Mouse (Mus musculus): ENCODE measurements around the gene Ap2a2. TPM values are rescaled to one million over a fixed set of nuclear protein-coding genes. Genes with fewer than 3 reads are reported as not detected.

The Ap2a2 gene
- polyA plus RNA-seq, 2 experiments: 39.5 to 71.6 TPM

DNA sequence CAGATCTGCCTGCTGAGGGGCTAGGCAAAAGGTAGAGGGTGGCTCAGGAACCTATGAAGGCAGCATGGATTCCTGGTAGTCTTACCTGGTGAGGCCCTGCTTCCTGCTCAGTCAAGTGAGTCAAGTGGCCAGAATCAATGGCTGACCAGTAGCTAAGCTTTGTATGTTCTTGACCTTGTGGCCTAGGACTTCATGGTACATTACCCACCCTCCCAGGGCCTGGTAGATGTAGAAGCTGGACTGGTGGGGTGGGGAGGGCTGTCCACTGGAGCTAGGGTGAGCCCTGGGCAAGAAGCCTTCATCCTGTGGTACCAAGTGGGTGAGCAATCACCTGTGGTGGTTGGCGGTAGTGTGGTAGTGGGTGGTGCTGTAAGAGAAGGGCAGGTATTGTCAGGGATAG lies 80.4 kb downstream of the Ap2a2 start:
- Histone ChIP-seq H3K36me3 (ENCODE audit: control insufficient read depth, insufficient read depth, low read length) (no peaks in the 10 kb centered on the region), H3K4me2 (replicated peaks; ENCODE audit: low read depth, low read length, severe bottlenecking) (no peak overlapping the region), H3K27ac (replicated peaks; ENCODE audit: low read depth, low read length) (no peak overlapping the region), H3K9ac (ENCODE audit: low read depth, low read length, severe bottlenecking) (no peak overlapping the region), H3K4me3 (replicated peaks; ENCODE audit: low read length) (no peak overlapping the region), H3K9me3 (ENCODE audit: control insufficient read depth, low read length) (no peaks in the 10 kb centered on the region), H3K4me1 (ENCODE audit: control insufficient read depth, insufficient read depth, low read length) (no peaks in the 10 kb centered on the region), H3K27me3 (ENCODE audit: control insufficient read depth, insufficient read depth, low read length) (no peaks in the 10 kb centered on the region)
- WGBS: 100% methylated on average over 1 of the region's 1 CpGs
- ATAC-seq (ENCODE audit: low FRiP score, low read depth) (no peak), DNase-seq (ENCODE audit: low spot score) (no peak)
- TF ChIP-seq POLR2A (IDR thresholded peaks at IDR 0.05; ENCODE audit: borderline replicate concordance, extremely low read depth, insufficient read depth, insufficient read length): no peak

DNA sequence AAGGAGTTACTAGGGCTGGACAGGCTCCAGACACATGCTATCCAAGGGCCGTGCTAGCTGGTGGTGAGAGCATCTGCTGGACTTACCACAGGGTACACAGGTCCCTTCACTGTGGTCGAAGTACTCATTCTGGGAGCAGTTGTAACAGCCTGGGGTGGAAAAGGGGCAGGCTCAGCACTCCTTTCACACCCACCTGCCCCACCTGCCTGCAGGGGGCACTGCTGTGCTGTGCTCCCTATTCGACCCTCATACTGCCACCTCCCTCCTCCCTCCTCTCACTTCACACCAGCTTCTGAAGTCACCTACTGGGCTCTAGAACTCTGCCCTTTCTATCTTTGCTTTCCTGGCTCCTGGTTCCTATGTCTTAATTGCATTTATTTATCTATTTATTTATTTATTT lies 81.2 kb downstream of the Ap2a2 start:
- Histone ChIP-seq H3K27ac (replicated peaks; ENCODE audit: low read depth, low read length) (no peak overlapping the region), H3K9me3 (ENCODE audit: control insufficient read depth, low read length) (no peaks in the 10 kb centered on the region), H3K9ac (ENCODE audit: low read depth, low read length, severe bottlenecking) (no peak overlapping the region), H3K27me3 (ENCODE audit: control insufficient read depth, insufficient read depth, low read length) (no peaks in the 10 kb centered on the region), H3K4me2 (replicated peaks; ENCODE audit: low read depth, low read length, severe bottlenecking) (no peak overlapping the region), H3K4me1 (ENCODE audit: control insufficient read depth, insufficient read depth, low read length) (no peaks in the 10 kb centered on the region), H3K4me3 (replicated peaks; ENCODE audit: low read length) (no peak overlapping the region), H3K36me3 (ENCODE audit: control insufficient read depth, insufficient read depth, low read length) (no peaks in the 10 kb centered on the region)
- DNase-seq (ENCODE audit: low spot score): no peak
- 40% methylated on average over 3 of the region's 3 CpGs for WGBS
- ATAC-seq (ENCODE audit: low FRiP score, low read depth): no peak
- no peak for TF ChIP-seq POLR2A (IDR thresholded peaks at IDR 0.05; ENCODE audit: borderline replicate concordance, extremely low read depth, insufficient read depth, insufficient read length)

DNA sequence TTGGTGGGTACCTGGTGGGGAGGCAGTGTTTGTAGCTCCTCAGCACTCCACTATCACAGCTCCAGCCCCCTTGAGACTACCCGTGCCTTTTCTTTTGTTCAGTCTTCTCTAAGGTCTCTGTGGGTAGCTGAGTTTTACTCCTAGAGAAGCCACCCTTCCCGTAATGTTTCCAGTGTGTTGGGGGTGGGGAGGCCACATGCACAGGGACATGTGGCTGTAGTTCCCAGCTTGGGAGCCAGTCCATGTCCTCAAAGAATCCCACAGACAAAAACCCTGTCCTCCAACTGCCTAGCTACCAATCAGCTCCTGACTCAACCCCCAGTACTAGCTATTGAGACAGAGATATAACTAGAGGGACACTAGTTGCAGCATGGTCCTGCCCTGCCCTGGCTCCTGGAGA lies 85.1 kb downstream of the Ap2a2 start:
- H3K4me3 ChIP-seq (replicated peaks; ENCODE audit: low read length): no peak overlapping the region
- H3K27me3 ChIP-seq (ENCODE audit: control insufficient read depth, insufficient read depth, low read length): no peaks in the 10 kb centered on the region
- TF ChIP-seq POLR2A (IDR thresholded peaks at IDR 0.05; ENCODE audit: borderline replicate concordance, extremely low read depth, insufficient read depth, insufficient read length): no peak
- no peaks in the 10 kb centered on the region for H3K36me3 ChIP-seq (ENCODE audit: control insufficient read depth, insufficient read depth, low read length)
- no peak overlapping the region for H3K27ac ChIP-seq (replicated peaks; ENCODE audit: low read depth, low read length)
- DNase-seq (ENCODE audit: low spot score) (no peak), ATAC-seq (ENCODE audit: low FRiP score, low read depth) (no peak)
- 82% methylated on average over 2 of the region's 2 CpGs for WGBS
- H3K4me1 ChIP-seq (ENCODE audit: control insufficient read depth, insufficient read depth, low read length): no peaks in the 10 kb centered on the region
- H3K9me3 ChIP-seq (ENCODE audit: control insufficient read depth, low read length): no peaks in the 10 kb centered on the region
- no peak overlapping the region for H3K4me2 ChIP-seq (replicated peaks; ENCODE audit: low read depth, low read length, severe bottlenecking)
- H3K9ac ChIP-seq (ENCODE audit: low read depth, low read length, severe bottlenecking): no peak overlapping the region

DNA sequence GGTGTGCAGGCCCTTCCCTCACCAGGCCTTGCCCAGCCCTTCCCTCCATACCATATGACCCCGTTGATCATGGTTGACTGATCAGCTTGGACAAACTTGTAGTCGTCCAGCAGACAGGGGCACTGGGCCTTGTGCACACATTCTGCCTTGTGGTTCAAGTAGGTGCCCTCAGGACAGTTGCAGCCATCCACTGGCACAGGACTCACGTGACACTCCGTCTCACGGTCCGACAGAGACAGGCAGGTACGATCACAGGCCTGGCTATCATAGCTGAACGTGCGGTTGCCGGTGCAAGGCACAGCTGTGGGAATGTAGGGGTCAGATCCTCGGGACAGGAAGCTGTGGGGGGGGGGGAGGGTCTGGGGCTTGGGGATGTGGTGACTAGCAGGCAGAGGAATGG lies 85.8 kb downstream of the Ap2a2 start:
- Histone ChIP-seq H3K4me2 (replicated peaks; ENCODE audit: low read depth, low read length, severe bottlenecking) (no peak overlapping the region), H3K9me3 (ENCODE audit: control insufficient read depth, low read length) (no peaks in the 10 kb centered on the region), H3K27me3 (ENCODE audit: control insufficient read depth, insufficient read depth, low read length) (no peaks in the 10 kb centered on the region), H3K36me3 (ENCODE audit: control insufficient read depth, insufficient read depth, low read length) (no peaks in the 10 kb centered on the region), H3K9ac (ENCODE audit: low read depth, low read length, severe bottlenecking) (no peak overlapping the region), H3K4me3 (replicated peaks; ENCODE audit: low read length) (no peak overlapping the region), H3K4me1 (ENCODE audit: control insufficient read depth, insufficient read depth, low read length) (no peaks in the 10 kb centered on the region), H3K27ac (replicated peaks; ENCODE audit: low read depth, low read length) (no peak overlapping the region)
- WGBS: 78% methylated on average over 11 of the region's 11 CpGs
- DNase-seq (ENCODE audit: low spot score) (no peak), ATAC-seq (ENCODE audit: low FRiP score, low read depth) (no peak)
- no peak for TF ChIP-seq POLR2A (IDR thresholded peaks at IDR 0.05; ENCODE audit: borderline replicate concordance, extremely low read depth, insufficient read depth, insufficient read length)

DNA sequence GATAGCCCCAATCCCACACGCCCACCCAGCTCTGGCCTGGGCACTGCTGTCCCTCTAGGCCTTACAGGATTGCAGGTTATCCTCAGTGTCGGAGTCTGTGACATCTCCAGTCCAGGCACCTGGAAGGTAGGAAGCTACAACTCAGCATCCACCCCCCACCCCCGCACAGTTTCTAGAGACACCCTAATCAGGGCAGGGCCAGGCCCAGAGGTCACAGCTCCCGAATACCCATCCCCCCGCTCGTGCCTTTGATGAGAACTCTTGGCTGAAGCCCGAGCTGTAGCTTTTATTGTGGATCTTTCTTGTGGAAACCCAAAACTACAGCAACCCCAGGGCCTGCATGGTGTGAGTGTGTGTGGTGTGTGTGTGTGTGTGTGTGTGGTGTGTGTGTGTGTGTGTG lies 90.2 kb downstream of the Ap2a2 start:
- Histone ChIP-seq H3K27me3 (ENCODE audit: control insufficient read depth, insufficient read depth, low read length) (no peaks in the 10 kb centered on the region), H3K9ac (ENCODE audit: low read depth, low read length, severe bottlenecking) (no peak overlapping the region), H3K4me3 (replicated peaks; ENCODE audit: low read length) (no peak overlapping the region), H3K4me2 (replicated peaks; ENCODE audit: low read depth, low read length, severe bottlenecking) (no peak overlapping the region), H3K27ac (replicated peaks; ENCODE audit: low read depth, low read length) (no peak overlapping the region), H3K4me1 (ENCODE audit: control insufficient read depth, insufficient read depth, low read length) (no peaks in the 10 kb centered on the region), H3K9me3 (ENCODE audit: control insufficient read depth, low read length) (no peaks in the 10 kb centered on the region), H3K36me3 (ENCODE audit: control insufficient read depth, insufficient read depth, low read length) (no peaks in the 10 kb centered on the region)
- ATAC-seq (ENCODE audit: low FRiP score, low read depth) (no peak), DNase-seq (ENCODE audit: low spot score) (no peak)
- 38% methylated on average over 7 of the region's 7 CpGs for WGBS
- TF ChIP-seq POLR2A (IDR thresholded peaks at IDR 0.05; ENCODE audit: borderline replicate concordance, extremely low read depth, insufficient read depth, insufficient read length): no peak

DNA sequence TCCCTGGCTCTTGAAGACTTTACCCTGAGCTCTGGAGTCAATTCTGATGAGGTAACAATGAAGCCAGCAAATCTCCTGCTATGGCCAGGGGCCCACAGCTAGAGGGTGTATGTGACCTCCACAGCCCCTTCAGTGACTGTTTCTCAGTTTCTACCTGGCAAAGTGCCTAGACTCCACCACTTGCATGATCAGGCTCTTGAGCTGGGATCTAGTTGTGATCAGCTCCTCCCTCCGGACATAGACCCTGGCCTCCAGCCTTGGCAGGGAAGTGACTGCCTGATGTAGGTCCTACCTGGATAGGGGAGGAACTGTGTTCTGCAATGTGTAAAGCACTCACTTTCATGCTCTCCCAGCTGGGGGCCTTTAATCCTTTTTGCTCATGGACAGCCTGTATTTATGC lies 98.4 kb downstream of the Ap2a2 start:
- H3K4me1 ChIP-seq (ENCODE audit: control insufficient read depth, insufficient read depth, low read length): no peaks in the 10 kb centered on the region; the same call in 1 of the 2 replicates
- ATAC-seq (ENCODE audit: low FRiP score, low read depth) (no peak), DNase-seq (ENCODE audit: low spot score) (no peak)
- TF ChIP-seq POLR2A (IDR thresholded peaks at IDR 0.05; ENCODE audit: borderline replicate concordance, extremely low read depth, insufficient read depth, insufficient read length): no peak
- H3K4me3 ChIP-seq (replicated peaks; ENCODE audit: low read length): no peak overlapping the region
- no peaks in the 10 kb centered on the region for H3K27me3 ChIP-seq (ENCODE audit: control insufficient read depth, insufficient read depth, low read length)
- no peak overlapping the region for H3K4me2 ChIP-seq (replicated peaks; ENCODE audit: low read depth, low read length, severe bottlenecking)
- no peaks in the 10 kb centered on the region for H3K9me3 ChIP-seq (ENCODE audit: control insufficient read depth, low read length)
- WGBS: 77% methylated on average over 1 of the region's 1 CpGs
- H3K9ac ChIP-seq (ENCODE audit: low read depth, low read length, severe bottlenecking): no peak overlapping the region
- H3K36me3 ChIP-seq (ENCODE audit: control insufficient read depth, insufficient read depth, low read length): no peaks in the 10 kb centered on the region
- H3K27ac ChIP-seq (replicated peaks; ENCODE audit: low read depth, low read length): no peak overlapping the region

Measured in limb, embryonic 14.5 days (tissue).